Mouse (Mus musculus) lung, postnatal 0 days (tissue): ENCODE results near the gene Armh1. TPM values are rescaled to one million over a fixed set of nuclear protein-coding genes. Genes with fewer than 3 reads are reported as not detected.

Source experiments
- ATAC-seq: fragments of 200-750 bp; cut with Nextera tagmentation; 2 replicates; pipeline ENCODE4 v1.8.0; 2017; ENCODE audit warnings: moderate library complexity
- DNase-seq: peaks from one replicate; pipeline ENCODE4 v3.0.0-alpha.2; 2016; ENCODE audit warnings: low spot score
- H3K27ac ChIP-seq: fragments of 300-500 bp; sonication (generic); 2 replicates; pipeline ENCODE4 v1.5.1; 2014; ENCODE audit warnings: antibody characterized with exemption, mild to moderate bottlenecking, low read length, mixed read lengths
- H3K27me3 ChIP-seq: fragments of 300-500 bp; sonication (generic); replicated peaks from 2 replicates; pipeline ENCODE4 v1.6.1; 2014; ENCODE audit warnings: low read length, mixed read lengths; ENCODE audit not compliant: insufficient read depth
- H3K36me3 ChIP-seq: fragments of 300-500 bp; sonication (generic); 2 replicates; pipeline ENCODE4 v1.6.1; 2014; ENCODE audit warnings: low read length, mixed read lengths; ENCODE audit not compliant: insufficient read depth
- H3K4me1 ChIP-seq: fragments of 300-500 bp; sonication (generic); 2 replicates; pipeline ENCODE4 v1.6.1; 2014; ENCODE audit warnings: antibody characterized with exemption, low read depth, low read length, mixed read lengths; ENCODE audit not compliant: insufficient read depth
- H3K4me2 ChIP-seq: fragments of 300-500 bp; sonication (generic); replicated peaks from 2 replicates; pipeline ENCODE4 v1.6.1; 2014; ENCODE audit warnings: low read depth, mild to moderate bottlenecking, low read length, moderate library complexity, mixed read lengths
- H3K4me3 ChIP-seq: fragments of 300-500 bp; sonication (generic); 2 replicates; pipeline ENCODE4 v1.5.1; 2014; ENCODE audit warnings: low read depth, low read length
- H3K9ac ChIP-seq: fragments of 300-500 bp; sonication (generic); replicated peaks from 2 replicates; pipeline ENCODE4 v1.6.1; 2014; ENCODE audit warnings: low read depth, mild to moderate bottlenecking
- H3K9me3 ChIP-seq: fragments of 300-500 bp; sonication (generic); 2 replicates; pipeline ENCODE4 v1.6.1; 2016; ENCODE audit warnings: low read length, mixed read lengths
- CTCF ChIP-seq: IDR thresholded peaks from 2 replicates; pipeline ENCODE4 v1.5.1; 2016; ENCODE audit warnings: antibody characterized with exemption, mild to moderate bottlenecking
- EP300 ChIP-seq: IDR thresholded peaks from 2 replicates; pipeline ENCODE4 v1.6.1; 2016; ENCODE audit warnings: antibody characterized with exemption, mild to moderate bottlenecking, control low read depth
- WGBS: fragments of 180-500 bp; shearing (Covaris S2); extraction: QIAGEN DNeasy Blood & Tissue Kit; methylation state at CpG from one replicate; pipeline ENCODE4 v1.1.7; 2014; 5-methylcytosine and 5-hydroxymethylcytosine counted together
- polyA plus RNA-seq: library from polyadenylated mRNA; unstranded; fragments of >200 nt; fragmentation: Nextera tagmentation; extraction: Ambion mirVana; gene quantifications from 2 replicates; pipeline ENCODE4 v1.2.1, GENCODE M21; 2015

The Armh1 gene
- polyA plus RNA-seq, 1 experiment from 2014 or later, result 3.8 TPM

DNA sequence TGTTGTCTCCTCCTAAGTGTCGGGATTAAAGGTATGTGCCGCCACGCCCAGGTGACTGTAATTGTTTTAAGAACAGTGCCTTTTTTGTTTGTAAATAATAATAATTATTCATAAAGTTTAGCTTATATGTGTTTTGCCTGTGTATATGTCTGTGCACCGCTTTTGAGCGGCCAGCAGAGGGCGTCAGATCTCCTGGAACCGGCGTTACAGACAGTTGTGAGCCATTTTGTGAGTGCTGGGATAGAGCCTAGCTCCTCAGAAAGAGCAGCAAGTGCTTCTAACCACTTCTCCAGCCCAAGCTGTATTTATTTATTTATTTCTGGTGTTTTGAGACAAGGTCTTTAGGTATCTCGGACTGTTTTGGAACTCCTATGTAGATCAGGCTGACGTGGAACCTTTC is 21.6 kb downstream of the Armh1 start:
- ATAC-seq (no peak), DNase-seq (peak; percentile 28)
- TF ChIP-seq EP300 (no peak), CTCF (peak; percentile 63)
- no peak overlapping the region for H3K4me3 ChIP-seq
- H3K36me3 ChIP-seq, result no peaks in the 10 kb centered on the region
- no peak overlapping the region for H3K4me2 ChIP-seq
- H3K9me3 ChIP-seq, result no peaks in the 10 kb centered on the region
- H3K27ac ChIP-seq, result no peak overlapping the region
- H3K4me1 ChIP-seq, result no peaks in the 10 kb centered on the region
- 52% methylated on average over 10 of the region's 10 CpGs for WGBS
- H3K9ac ChIP-seq, result no peak overlapping the region
- no peaks in the 10 kb centered on the region for H3K27me3 ChIP-seq

DNA sequence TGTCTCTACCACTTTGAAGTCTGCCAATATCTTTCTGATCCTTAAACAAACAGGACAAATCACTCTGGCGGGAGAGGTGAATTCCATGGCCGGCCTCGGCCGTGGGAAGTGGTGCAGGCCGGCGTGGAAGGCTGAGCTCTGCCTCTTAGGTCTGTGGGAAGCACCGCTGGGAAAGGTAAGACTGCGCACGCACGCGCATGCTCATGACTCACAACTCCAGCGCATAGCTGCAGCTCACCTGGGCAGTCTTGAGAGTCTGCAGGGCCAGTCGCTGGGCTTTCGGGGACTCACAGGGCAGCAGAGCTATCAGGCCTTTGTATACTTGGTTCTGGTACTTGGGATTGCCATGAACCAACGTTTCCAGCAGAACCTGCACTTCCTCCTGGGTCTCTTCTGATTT is 22.3 kb downstream of the Armh1 start:
- no peak overlapping the region for H3K27ac ChIP-seq
- whole genome bisulfite sequencing, result 34% methylated on average over 15 of the region's 15 CpGs
- TF ChIP-seq CTCF, result no peak
- no peak for TF ChIP-seq EP300
- no peaks in the 10 kb centered on the region for H3K36me3 ChIP-seq
- H3K9ac ChIP-seq, result no peak overlapping the region
- DNase-seq (peak; percentile 51), ATAC-seq (peak; percentile 68)
- H3K9me3 ChIP-seq, result no peaks in the 10 kb centered on the region
- H3K27me3 ChIP-seq, result no peaks in the 10 kb centered on the region
- no peak overlapping the region for H3K4me2 ChIP-seq
- H3K4me3 ChIP-seq, result no peak overlapping the region
- no peaks in the 10 kb centered on the region for H3K4me1 ChIP-seq

DNA sequence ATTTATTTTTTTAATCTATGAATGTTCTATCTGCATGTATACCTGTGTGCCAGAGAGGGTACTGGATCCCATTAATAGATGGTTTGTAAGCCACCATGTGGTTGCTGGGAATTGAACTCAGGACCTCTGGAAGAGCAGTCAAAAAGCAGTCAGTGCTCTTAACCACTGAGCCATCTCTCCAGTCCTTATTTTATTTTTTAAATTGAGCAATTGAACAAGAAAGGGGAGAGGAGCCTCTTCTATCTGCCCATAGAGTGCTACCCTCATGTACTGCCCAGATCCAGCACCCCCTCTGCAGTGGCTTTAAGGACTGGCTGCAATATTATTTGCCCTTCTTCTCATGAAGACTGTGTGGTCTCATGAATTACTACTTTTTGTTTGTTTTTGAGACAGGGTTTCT is 26.7 kb downstream of the Armh1 start:
- Histone ChIP-seq H3K27me3 (no peaks in the 10 kb centered on the region), H3K9ac (no peak overlapping the region), H3K9me3 (no peaks in the 10 kb centered on the region), H3K4me1 (no peaks in the 10 kb centered on the region), H3K4me2 (no peak overlapping the region), H3K4me3 (no peak overlapping the region), H3K36me3 (no peaks in the 10 kb centered on the region), H3K27ac (no peak overlapping the region)
- TF ChIP-seq EP300 (no peak), CTCF (no peak)
- no peak for DNase-seq
- ATAC-seq, result no peak

DNA sequence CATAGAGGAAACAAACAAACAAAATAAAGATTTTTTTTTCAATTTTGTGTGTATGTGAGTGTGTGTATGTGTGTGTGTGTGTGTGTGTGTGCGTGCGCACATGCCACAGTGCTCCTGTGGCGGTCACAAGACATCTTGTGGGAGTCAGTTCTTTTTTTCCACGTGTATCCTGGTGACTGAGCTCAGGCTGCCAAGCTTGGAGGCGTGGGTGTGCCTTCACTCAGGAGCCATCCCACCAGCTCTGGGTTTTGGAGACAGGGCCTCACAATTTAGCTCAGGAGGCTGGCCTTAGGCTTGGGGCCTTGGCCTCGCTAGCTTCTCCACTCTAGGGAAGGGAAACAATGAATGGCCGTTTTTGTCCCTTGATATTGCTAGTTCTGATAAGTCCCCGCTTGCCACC is 27.8 kb downstream of the Armh1 start:
- Histone ChIP-seq H3K27ac (no peak overlapping the region), H3K27me3 (no peaks in the 10 kb centered on the region), H3K4me3 (no peak overlapping the region), H3K4me2 (no peak overlapping the region), H3K36me3 (no peaks in the 10 kb centered on the region), H3K9ac (no peak overlapping the region), H3K4me1 (no peaks in the 10 kb centered on the region), H3K9me3 (no peaks in the 10 kb centered on the region)
- TF ChIP-seq EP300 (no peak), CTCF (no peak)
- 71% methylated on average over 8 of the region's 8 CpGs for WGBS
- ATAC-seq (no peak), DNase-seq (no peak)

DNA sequence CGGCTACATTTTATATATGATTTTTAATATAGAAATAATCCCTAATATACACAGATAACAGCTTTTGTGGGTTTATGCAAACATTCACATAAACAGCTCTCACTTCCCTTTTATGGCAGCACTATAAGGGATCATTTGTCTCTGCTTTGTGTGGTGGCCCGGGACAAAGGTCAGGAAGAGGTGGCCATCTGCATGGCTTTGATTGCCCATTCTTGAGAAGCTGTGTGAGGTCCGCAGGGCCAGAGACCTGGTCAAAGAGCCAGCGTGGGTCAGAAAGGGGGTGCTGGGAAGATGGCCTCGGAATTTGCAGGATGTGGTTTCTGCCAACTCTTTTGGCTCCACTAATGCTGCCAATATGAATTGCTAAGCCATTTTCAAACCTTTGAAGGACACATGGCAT is 28.9 kb downstream of the Armh1 start:
- 46% methylated on average over 5 of the region's 5 CpGs for WGBS
- no peak overlapping the region for H3K9ac ChIP-seq
- DNase-seq (no peak), ATAC-seq (no peak)
- no peak overlapping the region for H3K4me3 ChIP-seq
- H3K4me1 ChIP-seq, result no peaks in the 10 kb centered on the region
- no peaks in the 10 kb centered on the region for H3K27me3 ChIP-seq
- no peak overlapping the region for H3K4me2 ChIP-seq
- TF ChIP-seq CTCF, result no peak
- TF ChIP-seq EP300, result no peak
- no peaks in the 10 kb centered on the region for H3K36me3 ChIP-seq
- H3K27ac ChIP-seq, result no peak overlapping the region
- no peaks in the 10 kb centered on the region for H3K9me3 ChIP-seq

DNA sequence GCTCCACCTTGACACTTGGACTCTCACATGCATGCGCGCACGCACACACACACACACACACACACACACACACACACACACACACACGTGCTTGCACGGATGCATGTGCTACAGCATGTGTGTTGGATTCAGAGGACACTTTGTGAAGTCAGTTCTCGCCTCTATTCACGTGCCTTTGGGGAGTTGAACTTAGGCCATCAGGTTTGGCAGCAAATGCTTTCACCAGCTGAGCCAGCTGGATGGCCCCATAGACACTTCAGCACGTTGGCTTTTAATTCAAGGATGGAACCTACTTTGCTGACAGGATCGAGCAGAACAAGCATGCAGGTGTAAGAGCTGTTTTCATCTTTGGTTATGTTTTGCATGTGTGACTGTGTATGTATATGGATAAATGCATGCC is 30.1 kb downstream of the Armh1 start:
- TF ChIP-seq CTCF (no peak), EP300 (no peak)
- Histone ChIP-seq H3K27ac (no peak overlapping the region), H3K4me3 (no peak overlapping the region), H3K4me1 (no peaks in the 10 kb centered on the region), H3K27me3 (no peaks in the 10 kb centered on the region), H3K4me2 (no peak overlapping the region), H3K36me3 (no peaks in the 10 kb centered on the region), H3K9ac (no peak overlapping the region), H3K9me3 (no peaks in the 10 kb centered on the region)
- ATAC-seq (no peak), DNase-seq (no peak)
- 78% methylated on average over 9 of the region's 9 CpGs for WGBS
